Mouse (Mus musculus) kidney, embryonic 14.5 days (tissue): ENCODE measurements around the gene Nectin1. TPM values are rescaled to one million over a fixed set of nuclear protein-coding genes. Genes with fewer than 3 reads are reported as not detected.

ENCODE experiments used
- ATAC-seq: fragments of 200-750 bp; cut with Nextera tagmentation; 2 replicates; pipeline ENCODE4 v1.8.0; 2017; ENCODE audit warnings: moderate number of reproducible peaks, mild to moderate bottlenecking, moderate TSS enrichment, moderate library complexity; ENCODE audit not compliant: low FRiP score, low TSS enrichment
- H3K27ac ChIP-seq: fragments of 300-500 bp; sonication (generic); 2 replicates; pipeline ENCODE4 v1.5.1; 2014; ENCODE audit warnings: low read depth, mild to moderate bottlenecking, low read length, moderate library complexity, mixed read lengths
- H3K27me3 ChIP-seq: fragments of 300-500 bp; sonication (generic); 2 replicates; pipeline ENCODE4 v1.6.1; 2014; ENCODE audit warnings: mild to moderate bottlenecking, low read length; ENCODE audit not compliant: control insufficient read depth, insufficient read depth
- H3K36me3 ChIP-seq: fragments of 300-500 bp; sonication (generic); 2 replicates; pipeline ENCODE4 v1.6.1; 2014; ENCODE audit warnings: low read length, mixed read lengths; ENCODE audit not compliant: control insufficient read depth, insufficient read depth
- H3K4me1 ChIP-seq: fragments of 300-500 bp; sonication (generic); 2 replicates; pipeline ENCODE4 v1.6.1; 2014; ENCODE audit warnings: low read length, mixed read lengths; ENCODE audit not compliant: control insufficient read depth, insufficient read depth
- H3K4me2 ChIP-seq: fragments of 300-500 bp; sonication (generic); replicated peaks from 2 replicates; pipeline ENCODE4 v1.6.1; 2014; ENCODE audit warnings: low read depth, mild to moderate bottlenecking, low read length
- H3K4me3 ChIP-seq: fragments of 300-500 bp; sonication (generic); 2 replicates; pipeline ENCODE4 v1.5.1; 2014; ENCODE audit warnings: mild to moderate bottlenecking, low read length
- H3K9ac ChIP-seq: fragments of 300-500 bp; sonication (generic); 2 replicates; pipeline ENCODE4 v1.6.1; 2014; ENCODE audit warnings: low read depth, mild to moderate bottlenecking, low read length, moderate library complexity
- H3K9me3 ChIP-seq: fragments of 300-500 bp; sonication (generic); 2 replicates; pipeline ENCODE4 v1.6.1; 2016; ENCODE audit warnings: low read length; ENCODE audit not compliant: control insufficient read depth
- WGBS: fragments of 180-500 bp; shearing (Covaris S2); extraction: QIAGEN DNeasy Blood & Tissue Kit; methylation state at CpG from one replicate; pipeline ENCODE4 v1.1.7; 2014; 5-methylcytosine and 5-hydroxymethylcytosine counted together
- polyA plus RNA-seq: library from polyadenylated mRNA; unstranded; fragments of >200 nt; fragmentation: Nextera tagmentation; extraction: Ambion mirVana; gene quantifications from 2 replicates; pipeline ENCODE4 v1.2.1, GENCODE M21; 2014

Gene Nectin1
- polyA plus RNA-seq, 1 experiment from 2014 or later, result 6.8 TPM

DNA sequence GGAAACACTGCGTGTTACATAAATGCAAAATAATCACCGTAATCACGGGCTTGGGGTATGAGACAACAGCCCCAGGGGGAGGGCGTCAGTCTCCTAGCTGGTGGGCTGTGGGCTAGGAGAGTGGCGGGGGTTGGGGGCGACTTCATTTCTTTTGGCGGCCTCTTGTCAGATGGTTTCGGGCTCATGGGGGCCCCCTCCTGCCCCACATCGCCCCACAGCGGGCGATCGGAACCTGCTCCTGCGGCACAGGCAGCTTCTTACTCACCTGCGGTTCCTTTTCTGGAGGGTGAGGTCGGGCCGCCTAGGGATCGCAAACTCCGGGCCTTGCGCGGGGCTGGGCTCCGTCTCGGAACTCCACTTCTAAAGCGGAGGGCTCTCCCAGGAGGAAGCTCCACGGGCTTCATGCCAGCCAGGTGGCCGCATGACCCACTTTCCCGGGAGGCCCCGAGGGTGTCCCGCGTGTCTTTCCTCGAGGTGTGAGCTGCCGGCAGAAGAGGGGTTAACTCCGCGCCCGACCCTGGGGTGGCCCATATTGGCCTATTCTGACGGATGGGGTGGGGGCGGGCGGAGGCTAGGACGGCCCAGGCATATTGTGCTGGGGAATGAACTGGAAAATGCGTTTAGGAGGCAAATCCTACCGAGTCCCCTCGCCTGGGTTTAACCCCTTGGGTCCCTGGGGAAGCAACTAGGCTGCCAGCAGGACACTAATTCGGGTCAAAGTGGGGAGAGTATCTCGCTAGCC is 1.4 kb downstream of the Nectin1 start:
- no peak for ATAC-seq
- H3K4me2 ChIP-seq, result peak overlapping the region; percentile 95
- no peaks in the 10 kb centered on the region for H3K9me3 ChIP-seq
- no peaks in the 10 kb centered on the region for H3K36me3 ChIP-seq
- peaks cover 4% of the 10 kb centered on the region for H3K27me3 ChIP-seq
- under 1% methylated on average over 43 of the region's 43 CpGs for WGBS
- peaks cover 31% of the 10 kb centered on the region for H3K4me1 ChIP-seq
- H3K27ac ChIP-seq, result no peak overlapping the region
- H3K4me3 ChIP-seq, result peak overlapping the region; percentile 85
- peak overlapping the region; percentile 93 for H3K9ac ChIP-seq

DNA sequence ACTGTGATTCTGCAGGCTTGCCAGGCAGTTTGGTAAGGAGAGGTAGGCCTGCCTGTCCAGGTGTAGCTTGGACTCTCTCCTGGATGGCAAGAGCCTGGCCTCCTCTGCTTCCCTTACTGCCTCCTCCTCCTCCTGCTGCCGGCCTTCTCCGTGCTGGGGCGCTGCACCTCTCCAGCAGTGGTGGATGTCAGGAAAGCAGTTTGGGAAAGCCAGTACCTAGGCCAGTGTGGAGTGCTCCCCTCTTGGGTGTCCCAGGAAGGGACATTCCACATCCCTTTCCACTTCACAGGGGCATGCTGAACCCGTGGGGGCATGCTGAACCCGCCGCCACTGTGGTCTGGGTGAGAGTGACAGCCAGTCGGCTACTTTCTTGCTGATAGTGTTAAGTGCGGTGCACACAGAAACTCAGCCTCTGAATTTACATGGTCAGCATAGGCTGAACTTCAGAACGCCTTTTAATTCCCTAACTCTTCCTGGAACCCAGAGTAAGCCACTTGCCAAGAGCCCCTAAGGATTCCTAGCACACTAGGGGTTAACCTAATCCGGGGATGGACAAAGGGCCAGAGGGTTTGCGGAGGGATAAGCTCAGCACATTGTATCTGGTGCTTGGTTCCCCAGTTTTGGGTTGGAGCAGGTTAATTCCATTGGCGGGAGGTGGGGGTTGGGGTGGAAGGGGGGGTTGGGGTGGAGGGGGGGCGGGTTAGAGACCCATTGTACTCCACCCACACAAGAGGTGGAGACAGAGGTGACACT is 2.3 kb downstream of the Nectin1 start:
- H3K27ac ChIP-seq, result no peak overlapping the region
- H3K27me3 ChIP-seq, result peaks cover 4% of the 10 kb centered on the region
- ATAC-seq, result no peak
- H3K36me3 ChIP-seq, result no peaks in the 10 kb centered on the region
- H3K9ac ChIP-seq, result peak overlapping the region; percentile 93; the same call in 1 of the 2 replicates
- WGBS, result 3% methylated on average over 13 of the region's 13 CpGs
- peaks cover 31% of the 10 kb centered on the region for H3K4me1 ChIP-seq
- peak overlapping the region; percentile 85 for H3K4me3 ChIP-seq
- no peaks in the 10 kb centered on the region for H3K9me3 ChIP-seq
- peak overlapping the region; percentile 95 for H3K4me2 ChIP-seq

DNA sequence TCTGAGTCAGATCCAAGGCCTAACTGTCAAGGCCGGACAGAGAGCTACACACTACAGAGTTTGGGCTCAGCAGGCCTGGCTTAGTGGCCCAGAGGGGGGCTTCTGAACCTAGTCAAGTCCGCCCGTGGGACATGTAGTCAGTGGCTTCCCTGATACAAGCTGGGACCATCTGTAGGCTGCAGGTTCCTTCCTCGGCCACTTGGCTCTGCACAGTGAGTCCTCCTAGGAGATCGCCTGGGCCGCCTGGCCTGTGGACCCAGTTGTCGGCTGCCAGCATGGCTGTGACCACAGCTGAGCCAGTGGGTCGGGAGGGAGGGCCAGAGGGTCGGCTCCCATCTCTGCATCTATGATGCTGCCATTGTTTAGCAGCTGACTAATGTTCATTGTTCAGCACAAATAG is 3.9 kb downstream of the Nectin1 start:
- no peak overlapping the region for H3K27ac ChIP-seq
- ATAC-seq, result no peak
- no peak overlapping the region for H3K4me3 ChIP-seq
- WGBS, result 65% methylated on average over 9 of the region's 9 CpGs
- H3K36me3 ChIP-seq, result no peaks in the 10 kb centered on the region
- peaks cover 30% of the 10 kb centered on the region for H3K4me1 ChIP-seq
- no peak overlapping the region for H3K9ac ChIP-seq
- H3K27me3 ChIP-seq, result peaks cover 4% of the 10 kb centered on the region
- H3K4me2 ChIP-seq, result no peak overlapping the region
- no peaks in the 10 kb centered on the region for H3K9me3 ChIP-seq

GRCm38 (mm10) chr9:43748519-43748918 is 4.7 kb downstream of the Nectin1 start:
- H3K9me3 ChIP-seq, result no peaks in the 10 kb centered on the region
- H3K4me1 ChIP-seq, result peaks cover 22% of the 10 kb centered on the region
- H3K4me2 ChIP-seq, result no peak overlapping the region
- no peak overlapping the region for H3K27ac ChIP-seq
- WGBS, result 81% methylated on average over 5 of the region's 5 CpGs
- ATAC-seq, result no peak
- H3K9ac ChIP-seq, result no peak overlapping the region
- peaks cover 4% of the 10 kb centered on the region for H3K27me3 ChIP-seq
- no peak overlapping the region for H3K4me3 ChIP-seq
- no peaks in the 10 kb centered on the region for H3K36me3 ChIP-seq

DNA sequence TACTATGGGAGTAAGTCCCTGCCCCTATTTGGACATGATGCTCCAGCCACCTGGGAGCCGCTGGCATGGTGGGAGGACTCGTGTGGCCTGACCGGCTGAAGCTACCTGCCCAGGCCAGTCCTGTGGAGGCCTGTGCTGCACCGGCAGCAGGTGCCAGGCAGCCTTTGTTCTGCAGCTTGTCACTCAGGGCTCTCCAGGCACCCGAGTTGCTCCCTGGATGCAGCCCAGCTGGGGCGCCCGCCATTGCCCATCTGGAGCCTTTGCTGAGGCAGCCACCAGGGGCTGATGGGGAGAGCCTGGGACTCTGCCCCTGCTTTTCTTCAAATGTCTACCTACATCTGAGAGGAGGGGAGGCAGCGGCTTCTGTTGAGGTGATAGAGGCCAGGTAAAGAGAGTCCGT is 6.3 kb downstream of the Nectin1 start:
- no peak for ATAC-seq
- H3K27ac ChIP-seq, result no peak overlapping the region
- WGBS, result 82% methylated on average over 9 of the region's 9 CpGs
- peaks cover 4% of the 10 kb centered on the region; the same call in 1 of the 2 replicates for H3K27me3 ChIP-seq
- no peak overlapping the region for H3K4me3 ChIP-seq
- no peak overlapping the region for H3K4me2 ChIP-seq
- no peaks in the 10 kb centered on the region for H3K9me3 ChIP-seq
- peaks cover 32% of the 10 kb centered on the region for H3K4me1 ChIP-seq
- no peaks in the 10 kb centered on the region for H3K36me3 ChIP-seq
- H3K9ac ChIP-seq, result no peak overlapping the region

DNA sequence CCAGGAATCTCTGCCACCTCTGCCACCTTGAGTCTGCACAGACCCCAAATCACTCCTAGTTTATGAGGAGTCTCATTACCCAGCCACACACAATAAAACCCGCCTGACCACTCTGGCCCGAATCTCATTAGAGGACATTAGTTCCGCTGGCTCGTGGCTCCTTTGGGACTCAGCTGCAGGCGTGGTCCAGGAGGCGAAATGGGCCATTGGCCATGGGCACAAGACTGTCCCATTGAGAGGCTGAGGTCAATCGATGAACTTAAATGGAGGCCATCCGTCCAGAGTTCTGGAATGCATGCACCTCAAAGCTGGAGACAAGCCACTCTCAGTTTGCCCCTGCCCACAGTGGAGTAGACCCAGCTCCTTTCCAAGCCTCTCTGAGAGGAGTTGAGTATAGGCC is 7.3 kb downstream of the Nectin1 start:
- H3K4me1 ChIP-seq, result peaks cover 24% of the 10 kb centered on the region
- no peaks in the 10 kb centered on the region for H3K9me3 ChIP-seq

GRCm38 (mm10) chr9:43753481-43753880 is 9.7 kb downstream of the Nectin1 start:
- no peak for ATAC-seq
- peaks cover 36% of the 10 kb centered on the region for H3K4me1 ChIP-seq
- no peak overlapping the region for H3K4me2 ChIP-seq
- no peaks in the 10 kb centered on the region for H3K36me3 ChIP-seq
- no peak overlapping the region for H3K4me3 ChIP-seq
- H3K9me3 ChIP-seq, result no peaks in the 10 kb centered on the region
- no peak overlapping the region for H3K27ac ChIP-seq
- H3K27me3 ChIP-seq, result no peaks in the 10 kb centered on the region
- no peak overlapping the region for H3K9ac ChIP-seq
- 67% methylated on average over 6 of the region's 6 CpGs for WGBS

More for the DNA sequence above, 7.3 kb downstream of the Nectin1 start:
- Histone ChIP-seq H3K27me3 (peaks cover 4% of the 10 kb centered on the region; the same call in 1 of the 2 replicates), H3K9ac (no peak overlapping the region), H3K4me3 (no peak overlapping the region), H3K4me2 (no peak overlapping the region), H3K36me3 (no peaks in the 10 kb centered on the region), H3K27ac (no peak overlapping the region)
- WGBS, result 34% methylated on average over 8 of the region's 8 CpGs
- no peak for ATAC-seq

GRCm38 (mm10) chr9:43754083-43754482 is 10.3 kb downstream of the Nectin1 start:
- Histone ChIP-seq H3K27ac (no peak overlapping the region), H3K4me1 (peaks cover 37% of the 10 kb centered on the region), H3K9me3 (no peaks in the 10 kb centered on the region), H3K4me2 (no peak overlapping the region), H3K9ac (no peak overlapping the region), H3K4me3 (no peak overlapping the region), H3K27me3 (no peaks in the 10 kb centered on the region), H3K36me3 (no peaks in the 10 kb centered on the region)
- WGBS, result 44% methylated on average over 5 of the region's 5 CpGs
- ATAC-seq, result no peak

DNA sequence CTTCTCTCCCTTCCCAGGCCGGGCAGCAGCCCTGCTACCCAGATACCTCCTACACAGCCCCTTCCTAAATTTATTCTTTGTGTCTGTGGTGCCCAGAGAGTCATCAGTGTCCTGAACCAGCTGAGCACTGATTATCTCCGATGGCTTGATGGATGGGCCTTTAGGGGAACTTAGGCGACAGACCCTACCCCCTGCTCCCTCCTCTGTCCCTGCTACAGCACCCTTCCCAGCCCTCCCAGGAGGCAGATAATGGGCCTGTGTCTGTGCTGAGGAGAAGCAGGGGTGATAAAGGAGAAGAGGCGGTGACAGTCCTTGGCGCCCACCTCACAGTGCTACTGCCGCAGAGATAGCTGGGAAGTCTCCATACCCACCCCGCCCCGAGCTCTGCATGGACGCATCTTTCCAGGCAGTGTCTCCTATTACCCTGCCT is 11.0 kb downstream of the Nectin1 start:
- Histone ChIP-seq H3K9me3 (no peaks in the 10 kb centered on the region), H3K27me3 (no peaks in the 10 kb centered on the region), H3K27ac (no peak overlapping the region), H3K9ac (no peak overlapping the region), H3K36me3 (no peaks in the 10 kb centered on the region), H3K4me3 (no peak overlapping the region), H3K4me1 (peaks cover 37% of the 10 kb centered on the region), H3K4me2 (no peak overlapping the region)
- peak; percentile 41; the same call in 1 of the 2 replicates for ATAC-seq
- WGBS, result 25% methylated on average over 9 of the region's 9 CpGs
